Mouse (Mus musculus) midbrain, postnatal 0 days (tissue): ENCODE measurements around the gene Caskin1. TPM values are rescaled to one million over a fixed set of nuclear protein-coding genes. Genes with fewer than 3 reads are reported as not detected.
A peak's percentile ranks its signal among the peaks of the same experiment; 100 is the strongest.

Experiments
- ATAC-seq: fragments of 200-750 bp; cut with Nextera tagmentation; 2 replicates; pipeline ENCODE4 v1.8.0; 2017; ENCODE audit warnings: moderate number of reproducible peaks, mild to moderate bottlenecking, moderate TSS enrichment, moderate library complexity; ENCODE audit not compliant: low FRiP score
- DNase-seq: peaks from one replicate; pipeline ENCODE4 v3.0.0-alpha.2; 2015; ENCODE audit warnings: low spot score
- H3K27ac ChIP-seq: fragments of 300-500 bp; sonication (generic); 2 replicates; pipeline ENCODE4 v1.5.1; 2014; ENCODE audit warnings: low read depth, mild to moderate bottlenecking, low read length, mixed read lengths
- H3K27me3 ChIP-seq: fragments of 300-500 bp; sonication (generic); 2 replicates; pipeline ENCODE4 v1.6.1; 2014; ENCODE audit warnings: low read length, control low read depth, mixed read lengths; ENCODE audit not compliant: insufficient read depth
- H3K36me3 ChIP-seq: fragments of 300-500 bp; sonication (generic); 2 replicates; pipeline ENCODE4 v1.6.1; 2014; ENCODE audit warnings: low read length, control low read depth, mixed read lengths; ENCODE audit not compliant: insufficient read depth
- H3K4me1 ChIP-seq: fragments of 300-500 bp; sonication (generic); 2 replicates; pipeline ENCODE4 v1.6.1; 2014; ENCODE audit warnings: mild to moderate bottlenecking, control low read depth, antibody characterized with exemption, low read length, mixed read lengths; ENCODE audit not compliant: insufficient read depth
- H3K4me2 ChIP-seq: fragments of 300-500 bp; sonication (generic); 2 replicates; pipeline ENCODE4 v1.6.1; 2014; ENCODE audit warnings: low read depth, mild to moderate bottlenecking, low read length, mixed read lengths; ENCODE audit not compliant: poor library complexity, severe bottlenecking
- H3K4me3 ChIP-seq: fragments of 300-500 bp; sonication (generic); 2 replicates; pipeline ENCODE4 v1.5.1; 2014; ENCODE audit warnings: low read depth, mild to moderate bottlenecking, low read length, moderate library complexity
- H3K9ac ChIP-seq: fragments of 300-500 bp; sonication (generic); replicated peaks from 2 replicates; pipeline ENCODE4 v1.6.1; 2014; ENCODE audit warnings: mild to moderate bottlenecking, low read length, moderate library complexity, mixed read lengths; ENCODE audit not compliant: poor library complexity, severe bottlenecking
- H3K9me3 ChIP-seq: fragments of 300-500 bp; sonication (generic); 2 replicates; pipeline ENCODE4 v1.6.1; 2016; ENCODE audit warnings: low read length, control low read depth
- CTCF ChIP-seq: IDR thresholded peaks from 2 replicates; pipeline ENCODE4 v1.5.1; 2016; ENCODE audit warnings: antibody characterized with exemption, mild to moderate bottlenecking
- WGBS: fragments of 180-500 bp; shearing (Covaris S2); extraction: QIAGEN DNeasy Blood & Tissue Kit; methylation state at CpG from one replicate; pipeline ENCODE4 v1.1.7; 2014; 5-methylcytosine and 5-hydroxymethylcytosine counted together
- polyA plus RNA-seq: library from polyadenylated mRNA; unstranded; fragments of >200 nt; fragmentation: Nextera tagmentation; extraction: Ambion mirVana; gene quantifications from 2 replicates; pipeline ENCODE4 v1.2.1, GENCODE M21; 2015
- total RNA-seq: library from RNA; depleted of rRNA; stranded (reverse); fragments of >200 nt; gene quantifications from 2 replicates; pipeline ENCODE4 v1.2.3, GENCODE M21; 2014

Caskin1 gene
- total and polyA plus RNA-seq, 2 experiments from 2014 or later = 47.5 to 151 TPM

GRCm38 (mm10) chr17:24446590-24446989 lies 41.8 kb upstream of the Caskin1 start:
- no peak overlapping the region for H3K4me2 ChIP-seq
- no peaks in the 10 kb centered on the region for H3K27me3 ChIP-seq
- H3K27ac ChIP-seq = no peak overlapping the region
- no peak for DNase-seq
- no peak for TF ChIP-seq CTCF
- no peak overlapping the region for H3K9ac ChIP-seq
- no peak overlapping the region for H3K4me3 ChIP-seq
- ATAC-seq = no peak
- no peaks in the 10 kb centered on the region for H3K4me1 ChIP-seq
- H3K9me3 ChIP-seq = no peaks in the 10 kb centered on the region
- peaks cover 83% of the 10 kb centered on the region for H3K36me3 ChIP-seq
- WGBS = 90% methylated on average over 8 of the region's 8 CpGs

GRCm38 (mm10) chr17:24449507-24449906 lies 38.9 kb upstream of the Caskin1 start:
- 96% methylated on average over 6 of the region's 6 CpGs for WGBS
- Histone ChIP-seq H3K4me3 (no peak overlapping the region), H3K4me2 (no peak overlapping the region), H3K27ac (no peak overlapping the region), H3K36me3 (peaks cover 55% of the 10 kb centered on the region), H3K27me3 (no peaks in the 10 kb centered on the region), H3K9me3 (no peaks in the 10 kb centered on the region), H3K9ac (no peak overlapping the region), H3K4me1 (peaks cover 9% of the 10 kb centered on the region; the same call in 1 of the 2 replicates)
- TF ChIP-seq CTCF = no peak
- DNase-seq = no peak
- no peak for ATAC-seq

- WGBS = 97% methylated on average over 6 of the region's 6 CpGs
These were observed 37.2 kb upstream of the Caskin1 start for GRCm38 (mm10) chr17:24451220-24451619.

GRCm38 (mm10) chr17:24453372-24453771 lies 35.0 kb upstream of the Caskin1 start:
- H3K4me2 ChIP-seq = peak overlapping the region; percentile 85; the same call in 1 of the 2 replicates
- no peak for ATAC-seq
- H3K4me3 ChIP-seq = no peak overlapping the region
- H3K4me1 ChIP-seq = peaks cover 9% of the 10 kb centered on the region; the same call in 1 of the 2 replicates
- 95% methylated on average over 2 of the region's 2 CpGs for WGBS
- no peak overlapping the region for H3K27ac ChIP-seq
- peaks cover 16% of the 10 kb centered on the region for H3K36me3 ChIP-seq
- no peaks in the 10 kb centered on the region for H3K27me3 ChIP-seq
- no peak for DNase-seq
- no peak overlapping the region for H3K9ac ChIP-seq
- H3K9me3 ChIP-seq = no peaks in the 10 kb centered on the region
- no peak for TF ChIP-seq CTCF

More at GRCm38 (mm10) chr17:24451220-24451619, 37.2 kb upstream of the Caskin1 start:
- Histone ChIP-seq H3K27me3 (no peaks in the 10 kb centered on the region), H3K9me3 (no peaks in the 10 kb centered on the region), H3K4me3 (no peak overlapping the region), H3K9ac (no peak overlapping the region), H3K4me1 (peaks cover 9% of the 10 kb centered on the region; the same call in 1 of the 2 replicates), H3K27ac (no peak overlapping the region), H3K4me2 (no peak overlapping the region), H3K36me3 (peaks cover 38% of the 10 kb centered on the region)
- DNase-seq = no peak
- TF ChIP-seq CTCF = no peak
- no peak for ATAC-seq

- WGBS = 6% methylated on average over 14 of the region's 14 CpGs
- ATAC-seq = no peak
- peak overlapping the region; percentile 86 for H3K4me3 ChIP-seq
These were observed 34.1 kb upstream of the Caskin1 start for GRCm38 (mm10) chr17:24454218-24454755.

GRCm38 (mm10) chr17:24454756-24455522 lies 33.5 kb upstream of the Caskin1 start:
- peak; percentile 96 for ATAC-seq

More at GRCm38 (mm10) chr17:24454218-24454755, 34.1 kb upstream of the Caskin1 start:
- Histone ChIP-seq H3K27me3 (no peaks in the 10 kb centered on the region), H3K4me1 (peaks cover 9% of the 10 kb centered on the region; the same call in 1 of the 2 replicates), H3K27ac (peak overlapping the region; percentile 92), H3K36me3 (peaks cover 7% of the 10 kb centered on the region), H3K4me2 (peak overlapping the region; percentile 85), H3K9ac (peak overlapping the region; percentile 94), H3K9me3 (no peaks in the 10 kb centered on the region)
- no peak for TF ChIP-seq CTCF
- DNase-seq = no peak

More at GRCm38 (mm10) chr17:24454756-24455522, 33.5 kb upstream of the Caskin1 start:
- H3K4me1 ChIP-seq = peaks cover 9% of the 10 kb centered on the region; the same call in 1 of the 2 replicates
- H3K36me3 ChIP-seq = peaks cover under 1% of the 10 kb centered on the region
- peak; percentile 51 for TF ChIP-seq CTCF
- H3K9me3 ChIP-seq = no peaks in the 10 kb centered on the region
- peak; percentile 99 for DNase-seq
- peak overlapping the region; percentile 86 for H3K4me3 ChIP-seq
- under 1% methylated on average over 61 of the region's 67 CpGs for WGBS
- H3K9ac ChIP-seq = peak overlapping the region; percentile 94
- no peaks in the 10 kb centered on the region for H3K27me3 ChIP-seq
- peak overlapping the region; percentile 85 for H3K4me2 ChIP-seq
- H3K27ac ChIP-seq = peak overlapping the region; percentile 92
